Mouse (Mus musculus): ENCODE measurements around the gene Hrg.
"Not testable (repeated sequence)": the region's sequence is repeated elsewhere in the genome, so short reads cannot be mapped to it uniquely, and the experiment has no call there.

Gene Hrg

DNA sequence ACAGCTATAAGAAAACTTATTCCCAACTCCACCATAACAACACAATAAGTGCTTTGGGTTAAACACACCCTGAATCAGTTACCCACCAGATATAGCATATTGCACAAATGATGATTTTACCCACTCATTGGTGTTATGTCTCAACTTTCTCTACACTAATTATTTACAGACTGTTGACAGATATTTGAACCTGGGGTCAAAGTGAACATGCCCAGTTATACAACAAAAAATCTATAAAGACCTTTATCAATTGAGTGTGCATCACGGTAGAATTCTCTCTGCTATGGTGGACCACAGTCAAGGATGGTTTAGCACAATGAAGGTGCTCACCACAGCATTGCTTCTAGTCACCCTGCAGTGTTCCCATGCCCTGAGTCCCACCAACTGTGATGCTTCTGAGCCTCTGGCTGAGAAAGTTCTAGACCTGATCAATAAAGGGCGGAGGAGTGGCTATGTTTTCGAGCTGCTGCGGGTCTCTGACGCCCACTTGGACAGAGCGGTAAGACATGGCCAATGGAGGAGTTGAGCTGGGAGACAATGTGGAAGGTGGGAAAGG, at the start of gene Hrg:
Gene Hrg (plus strand): TSS at position 233 of the 556 bp plus-strand sequence.
- DNase-seq, result no peak

DNA sequence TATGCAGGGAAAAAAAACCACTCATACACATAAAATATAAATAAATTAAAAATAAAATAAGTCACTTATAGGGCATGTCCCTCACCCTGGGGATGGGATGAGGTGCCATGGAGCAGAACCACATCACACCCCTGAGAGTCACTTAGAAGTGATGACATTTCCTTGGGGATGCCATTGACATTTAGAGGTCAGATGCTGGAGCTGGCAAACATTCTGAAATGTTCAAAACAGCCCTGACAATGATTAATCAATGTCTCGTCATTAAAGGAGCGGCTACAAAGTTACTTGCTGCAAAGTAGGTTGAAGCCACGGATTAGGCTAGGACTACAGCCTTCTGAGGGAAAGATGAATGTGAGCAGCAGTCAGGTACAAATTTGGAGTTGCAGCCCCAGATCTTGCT, 49.5 kb upstream of the Hrg start:
- no peak for DNase-seq

- no peak for DNase-seq
Observed at GRCm38 (mm10) chr16:22909290-22909689, 41.6 kb upstream of the Hrg start.

GRCm38 (mm10) chr16:22911986-22912385, 38.9 kb upstream of the Hrg start:
- no peak for DNase-seq

DNA sequence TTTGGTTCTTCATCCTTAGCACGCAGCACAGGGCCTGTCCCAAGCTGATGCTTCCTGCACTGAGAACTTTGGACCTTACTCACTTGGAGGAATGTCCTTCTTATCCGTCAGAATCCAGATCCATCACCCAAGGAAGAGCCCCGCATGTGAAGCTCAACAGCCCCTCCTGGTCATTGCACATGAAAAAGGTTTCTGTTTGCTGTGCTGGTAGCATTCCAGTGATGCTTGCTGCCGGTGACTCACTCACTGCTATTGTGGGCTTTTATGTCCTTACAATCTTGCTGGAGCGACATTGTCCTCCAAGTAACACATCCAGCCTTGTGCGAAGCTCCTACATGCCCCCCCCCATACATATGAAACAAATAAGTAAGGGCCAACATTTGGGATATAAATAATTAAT, 38.0 kb upstream of the Hrg start:
- DNase-seq, result no peak

- DNase-seq, result no peak
Observed at GRCm38 (mm10) chr16:22914276-22914675, 36.6 kb upstream of the Hrg start.

DNA sequence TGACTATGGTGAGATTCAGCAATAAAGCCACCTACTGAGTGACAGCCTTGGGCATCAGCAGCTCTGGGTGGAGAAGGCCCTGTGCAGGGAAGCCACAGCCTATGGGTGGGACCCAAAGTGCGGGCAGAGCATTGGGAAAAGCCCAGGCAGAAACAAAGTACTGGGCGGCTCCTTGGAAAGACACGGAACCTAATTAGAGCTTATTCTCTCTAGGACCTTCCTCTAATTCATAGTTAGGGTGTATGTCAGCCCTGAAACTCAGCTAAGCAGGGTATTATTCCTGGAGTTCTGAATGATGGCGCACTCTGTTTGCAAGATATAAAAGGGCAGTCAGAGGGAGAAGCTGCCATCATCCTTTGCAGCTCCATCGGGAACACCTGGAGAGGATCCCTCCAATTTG, 32.8 kb upstream of the Hrg start, which contains the start of gene Fetub:
Gene Fetub (plus strand): TSS at position 301 of the 400 bp plus-strand sequence.
- DNase-seq, result no peak

DNA sequence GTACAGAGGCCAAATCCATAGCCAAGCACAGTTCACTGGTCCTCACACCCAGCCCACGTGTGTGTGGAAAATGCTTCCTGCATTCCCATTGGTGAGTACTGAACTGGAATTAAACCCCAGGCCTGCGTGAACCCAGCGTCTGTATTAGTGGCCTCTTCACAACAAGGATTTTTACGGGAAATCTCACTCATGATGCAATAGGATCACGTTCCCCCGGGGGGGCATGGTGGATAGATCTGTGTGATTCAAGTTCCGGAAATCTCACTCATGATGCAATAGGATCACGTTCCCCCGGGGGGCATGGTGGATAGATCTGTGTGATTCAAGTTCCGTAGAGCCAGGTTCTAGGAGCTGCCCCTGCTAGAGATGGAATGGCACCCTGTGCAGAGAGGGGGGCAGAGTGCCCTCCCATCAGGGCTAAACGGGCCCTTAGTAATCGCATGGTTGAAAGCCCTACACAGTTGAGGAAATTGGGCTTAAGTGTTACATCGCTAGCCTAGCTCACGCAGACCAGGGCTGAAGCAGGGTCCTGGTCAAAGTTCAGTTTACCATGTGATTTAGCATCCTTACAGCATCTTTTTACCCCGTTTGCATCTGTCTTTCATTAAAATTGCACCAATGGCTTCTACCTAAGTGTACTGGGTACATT, 32.1 kb upstream of the Hrg start:
- DNase-seq, result no peak

- no peak for DNase-seq
Observed at GRCm38 (mm10) chr16:22919971-22920854, 30.7 kb upstream of the Hrg start.

DNA sequence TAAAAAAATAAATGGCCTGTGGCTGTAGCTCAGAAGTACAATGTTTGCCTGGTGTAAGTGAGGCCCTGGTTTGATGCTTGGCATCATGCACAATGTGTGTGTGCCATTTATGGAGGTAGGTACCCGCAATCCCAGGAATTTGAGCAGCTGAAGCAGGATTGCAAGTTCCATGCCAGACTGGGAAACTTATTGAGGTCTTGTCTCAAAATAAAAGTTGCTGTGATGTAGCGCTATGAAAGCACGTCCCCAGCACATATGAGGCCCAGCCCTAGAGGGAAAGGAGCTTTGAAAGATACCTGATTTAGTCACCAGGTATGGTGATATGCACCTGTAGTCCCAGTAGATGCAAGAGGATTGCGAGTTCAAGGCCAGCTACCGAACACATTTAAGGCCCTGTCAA, 29.1 kb upstream of the Hrg start:
- DNase-seq, result no peak

DNA sequence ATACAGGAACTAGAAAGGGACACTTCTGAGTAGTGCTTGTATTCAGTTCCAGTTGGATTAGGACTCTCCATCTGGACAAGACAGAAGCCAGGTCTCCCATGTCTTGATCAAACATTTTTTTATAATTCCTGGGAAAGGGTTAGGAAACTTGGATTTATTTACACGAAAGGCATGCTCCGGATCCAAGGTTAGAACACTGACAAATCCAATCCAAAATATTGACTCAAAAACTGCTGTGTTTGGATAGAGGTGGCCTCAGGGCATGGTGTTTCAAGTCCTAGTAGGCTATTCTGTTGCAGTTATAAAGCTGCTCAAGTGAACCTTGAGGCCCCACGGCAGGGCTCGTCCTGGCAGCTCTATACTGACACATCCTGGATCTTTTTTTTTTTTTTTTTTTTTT, 28.4 kb upstream of the Hrg start:
- no peak for DNase-seq

DNA sequence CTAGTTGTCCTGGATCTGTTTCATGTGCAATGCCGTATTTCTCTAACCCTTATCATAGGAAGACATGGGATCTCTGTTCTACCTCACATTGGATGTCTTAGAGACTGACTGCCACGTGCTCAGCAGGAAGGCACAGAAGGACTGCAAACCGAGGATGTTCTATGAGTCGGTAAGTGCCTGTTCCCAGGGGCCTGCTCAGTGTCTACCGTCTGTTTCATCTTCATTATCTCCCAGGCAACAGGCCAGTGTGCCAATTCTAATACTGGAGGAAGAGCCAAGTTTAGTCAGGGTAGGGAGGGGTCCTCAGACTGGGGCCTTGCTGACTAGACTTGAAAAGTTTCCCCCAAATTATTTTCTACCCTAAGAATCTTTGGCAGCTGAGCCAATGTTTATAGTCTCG, 21.3 kb upstream of the Hrg start:
- DNase-seq, result no peak

- no peak for DNase-seq
Observed at GRCm38 (mm10) chr16:22931431-22932200, 19.3 kb upstream of the Hrg start.

GRCm38 (mm10) chr16:22937631-22938030, 13.2 kb upstream of the Hrg start:
- no peak for DNase-seq

DNA sequence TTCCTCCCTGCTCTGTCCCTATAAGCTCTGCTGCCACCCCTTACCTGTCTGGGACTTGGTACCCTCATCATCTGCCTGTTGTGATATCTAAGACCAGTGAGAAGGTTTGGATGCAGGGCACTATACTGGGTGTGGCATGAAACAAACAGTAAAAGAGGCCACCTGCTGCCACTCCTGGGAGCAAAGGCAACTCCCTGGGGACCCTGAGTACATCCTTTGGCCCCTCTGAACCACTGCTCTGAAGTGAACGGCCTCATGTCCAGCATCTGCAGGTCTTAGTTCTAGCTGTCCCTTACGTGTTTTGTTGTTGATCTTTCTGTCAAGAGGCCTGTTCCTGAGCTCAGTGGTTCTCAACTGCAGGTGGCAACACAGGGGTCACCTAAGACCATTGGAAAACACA, 12.3 kb upstream of the Hrg start:
- DNase-seq, result no peak

GRCm38 (mm10) chr16:22939120-22939695, 11.7 kb upstream of the Hrg start:
- DNase-seq, result no peak

- not testable (repeated sequence) for DNase-seq
Observed at GRCm38 (mm10) chr16:22941825-22942476, 8.9 kb upstream of the Hrg start.

DNA sequence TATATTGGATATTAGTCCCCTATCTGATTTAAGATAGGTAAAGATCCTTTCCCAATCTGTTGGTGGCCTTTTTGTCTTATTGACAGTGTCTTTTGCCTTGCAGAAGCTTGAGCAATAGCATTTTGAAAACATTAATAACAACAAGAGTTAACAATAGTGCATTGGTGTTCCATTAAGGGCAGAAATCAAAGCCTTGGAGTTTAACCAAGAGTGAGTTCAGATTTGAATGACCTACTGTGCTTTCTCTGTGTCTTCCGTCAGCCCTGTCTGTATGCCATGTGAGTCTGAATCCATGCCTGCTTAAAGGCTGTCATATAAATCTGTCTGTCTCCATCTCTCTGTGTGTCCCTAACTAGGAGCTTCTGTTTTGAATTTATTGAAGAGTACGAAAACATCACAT, 3.5 kb upstream of the Hrg start:
- DNase-seq, result no peak

GRCm38 (mm10) chr16:22953069-22953468, 2.2 kb downstream of the Hrg start:
- no peak for DNase-seq

DNA sequence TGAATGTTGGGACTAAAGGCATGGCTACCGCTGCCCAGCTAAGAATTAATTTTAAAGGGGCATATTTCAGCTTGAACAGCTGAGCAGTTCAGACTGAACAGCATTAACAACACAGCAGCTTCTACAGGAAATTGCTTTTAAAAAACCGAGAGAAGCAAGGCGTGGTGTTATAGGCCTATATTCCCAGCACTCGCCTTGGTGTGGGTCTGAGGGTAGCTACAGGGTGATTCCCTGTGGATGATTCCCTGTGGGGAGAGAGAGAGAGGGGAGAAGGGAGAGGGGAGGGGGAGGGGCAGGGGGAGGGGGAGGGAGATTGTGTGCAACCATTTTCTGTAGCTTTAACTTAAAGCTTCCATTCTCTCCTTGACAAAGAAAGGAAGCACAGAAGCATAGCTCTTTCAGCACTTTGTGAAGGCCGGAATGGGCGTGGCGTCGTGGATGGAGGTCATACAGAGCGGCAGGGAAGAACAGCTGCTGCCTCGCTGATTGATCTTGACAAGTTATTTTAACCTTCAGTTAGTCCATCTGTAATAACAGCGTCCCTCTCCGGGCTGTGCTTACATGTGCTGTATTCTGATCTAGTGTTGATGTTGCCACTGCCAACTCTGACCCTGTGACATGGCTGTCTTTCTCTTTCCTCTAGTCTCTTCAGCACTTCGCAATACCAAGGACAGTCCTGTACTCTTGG, 4.7 kb downstream of the Hrg start:
- no peak for DNase-seq

- DNase-seq, result no peak
Observed at GRCm38 (mm10) chr16:22956085-22956439, 5.2 kb downstream of the Hrg start.

- DNase-seq, result no peak
Observed at GRCm38 (mm10) chr16:22961073-22961472, 10.2 kb downstream of the Hrg start.

All from thymus, adult 18-20 months (tissue).